Comparison of ENCODE assay signal across 13 mouse cellular contexts in genomic region chr10:117790421-117791170, GRCm38 (mm10). TPM values are rescaled to one million over a fixed set of nuclear protein-coding genes. Genes with fewer than 3 reads are reported as not detected.
DNase-seq lines count a peak whose midpoint lies in the region; ATAC-seq and TF ChIP-seq lines count a peak whose summit lies in the region.
"Had no signal": no experiment of that assay in that cellular context is flagged by ENCODE, and none has a peak within 500 bp of the region (broad histone marks: within the 10 kb centered on the region; RNA-seq: fewer than 3 reads in every experiment).

No protein-coding gene starts in this region.

- H3K4me1 ChIP-seq in heart, embryonic 11.5 days (ENCODE audit: control insufficient read depth, insufficient read depth, low read length): peaks cover 12% of the 10 kb centered on the region
- no peaks in the 10 kb centered on the region for H3K4me1 ChIP-seq in heart, adult 2 months (ENCODE audit: control insufficient read depth, insufficient read depth, low read length)
- peaks cover 18% of the 10 kb centered on the region for H3K4me1 ChIP-seq in lung, embryonic 15.5 days
- peaks cover 30% of the 10 kb centered on the region for H3K4me1 ChIP-seq in liver, embryonic 13.5 days (replicated peaks)
- peaks cover 7% of the 10 kb centered on the region for H3K4me1 ChIP-seq in thymus, adult 2 months (replicated peaks; ENCODE audit: control insufficient read depth, insufficient read depth, low read length)

- no peak overlapping the region; the same call in 1 of the 2 replicates for H3K9ac ChIP-seq in heart, embryonic 11.5 days (ENCODE audit: low read depth, low read length)
- H3K9ac ChIP-seq in heart, adult 2 months (ENCODE audit: low read depth, low read length): no peak overlapping the region
- no peak overlapping the region for H3K9ac ChIP-seq in lung, embryonic 15.5 days
- H3K9ac ChIP-seq in liver, embryonic 13.5 days: peak overlapping the region; percentile 87; the same call in 1 of the 2 replicates

- 91% methylated on average over 17 of the region's 17 CpGs for WGBS in heart, embryonic 11.5 days (ENCODE audit: insufficient replicate concordance)
- WGBS in heart, adult 2 months: 91% methylated on average over 17 of the region's 17 CpGs
- WGBS in lung, embryonic 15.5 days: 91% methylated on average over 17 of the region's 17 CpGs
- WGBS in liver, embryonic 13.5 days (ENCODE audit: insufficient replicate concordance): 88% methylated on average over 17 of the region's 17 CpGs
- 96% methylated on average over 17 of the region's 17 CpGs for WGBS in thymus, adult 2 months

- H3K27me3 ChIP-seq in heart, embryonic 11.5 days (ENCODE audit: control insufficient read depth, insufficient read depth, low read length): no peaks in the 10 kb centered on the region
- H3K27me3 ChIP-seq in heart, adult 2 months (ENCODE audit: control insufficient read depth, insufficient read depth, low read length): no peaks in the 10 kb centered on the region
- H3K27me3 ChIP-seq in lung, embryonic 15.5 days: no peaks in the 10 kb centered on the region
- H3K27me3 ChIP-seq in liver, embryonic 13.5 days: no peaks in the 10 kb centered on the region
- no peaks in the 10 kb centered on the region for H3K27me3 ChIP-seq in thymus, adult 2 months (ENCODE audit: control insufficient read depth, insufficient read depth, low read length)
- H3K27me3 ChIP-seq: Patski had no signal

- TF ChIP-seq EP300 in heart, adult 2 months (IDR thresholded peaks at IDR 0.05; ENCODE audit: insufficient read depth, low read depth, low read length): no peak

- no peaks in the 10 kb centered on the region for H3K9me3 ChIP-seq in heart, embryonic 11.5 days (replicated peaks; ENCODE audit: control insufficient read depth, low read length)
- H3K9me3 ChIP-seq in lung, embryonic 15.5 days: no peaks in the 10 kb centered on the region
- no peaks in the 10 kb centered on the region for H3K9me3 ChIP-seq in liver, embryonic 13.5 days (replicated peaks)

- peaks cover 11% of the 10 kb centered on the region for H3K36me3 ChIP-seq in heart, embryonic 11.5 days (ENCODE audit: control insufficient read depth, insufficient read depth, low read length)
- H3K36me3 ChIP-seq in heart, adult 2 months (ENCODE audit: control insufficient read depth, insufficient read depth, low read length): no peaks in the 10 kb centered on the region
- H3K36me3 ChIP-seq in lung, embryonic 15.5 days: peaks cover 24% of the 10 kb centered on the region
- H3K36me3 ChIP-seq in liver, embryonic 13.5 days: peaks cover 43% of the 10 kb centered on the region
- H3K36me3 ChIP-seq in thymus, adult 2 months (ENCODE audit: control insufficient read depth, insufficient read depth, low read length): peaks cover 18% of the 10 kb centered on the region

- peaks cover 2% of the 10 kb centered on the region for H3K79me2 ChIP-seq in heart, adult 2 months (replicated peaks; ENCODE audit: control insufficient read depth, insufficient read depth, low read length)

- no peak for DNase-seq in heart, adult 2 months
- no peak for DNase-seq in lung, adult 18-20 months
- peak; percentile 95 for DNase-seq in adipocyte (ENCODE audit: low spot score)
- DNase-seq in liver, embryonic 13.5 days: no peak
- DNase-seq in thymus, adult 2 months: no peak
- no peak for DNase-seq in urinary bladder, adult 2 months (ENCODE audit: low spot score)
- DNase-seq: cerebellum, adult 9-10 months; kidney, postnatal 10 days; layer of hippocampus, adult 9-11 months had no signal

- no peak for TF ChIP-seq CTCF in heart, adult 2 months (IDR thresholded peaks at IDR 0.05)
- TF ChIP-seq CTCF in thymus, adult 2 months (IDR thresholded peaks at IDR 0.05; ENCODE audit: borderline replicate concordance, control insufficient read depth, extremely low read depth, insufficient read depth, low read length, poor library complexity): no peak

- intact Hi-C loops in heart, adult 2 months (cut with DNase I): loop anchor here (1.0 kb wide), 1 partner anchor 44 kb away; the partner anchor contains the start of gene Slc35e3

- no peak for TF ChIP-seq POLR2A in heart, adult 2 months (IDR thresholded peaks at IDR 0.05; ENCODE audit: insufficient read depth, low read depth, low read length)
- no peak for TF ChIP-seq POLR2A in thymus, adult 2 months (IDR thresholded peaks at IDR 0.05; ENCODE audit: control insufficient read depth, extremely low read depth, insufficient read depth, low read length, poor library complexity)

- ATAC-seq in heart, embryonic 11.5 days (replicated peaks; ENCODE audit: insufficient number of reproducible peaks, low FRiP score, low TSS enrichment): no peak
- no peak for ATAC-seq in lung, embryonic 15.5 days (ENCODE audit: borderline replicate concordance, extremely low read depth, low FRiP score, low TSS enrichment)
- ATAC-seq in liver, embryonic 13.5 days (ENCODE audit: low read depth): no peak
- ATAC-seq: CD4-positive, CD25-positive, alpha-beta regulatory T cell, adult 4 months; Patski had no signal

- no peak overlapping the region for H3K27ac ChIP-seq in heart, embryonic 11.5 days (ENCODE audit: low read depth, low read length)
- H3K27ac ChIP-seq in heart, adult 2 months: no peak overlapping the region
- no peak overlapping the region for H3K27ac ChIP-seq in lung, embryonic 15.5 days
- H3K27ac ChIP-seq in liver, embryonic 13.5 days: no peak overlapping the region
- no peak overlapping the region for H3K27ac ChIP-seq in thymus, adult 2 months (ENCODE audit: control insufficient read depth, insufficient read depth, low read length)

- no peak overlapping the region; the same call in 1 of the 2 replicates for H3K4me3 ChIP-seq in heart, embryonic 11.5 days (ENCODE audit: low read depth, low read length)
- no peak overlapping the region for H3K4me3 ChIP-seq in heart, adult 2 months
- peak overlapping the region; percentile 99; the same call in 1 of the 2 replicates for H3K4me3 ChIP-seq in lung, embryonic 15.5 days
- H3K4me3 ChIP-seq in liver, embryonic 13.5 days (replicated peaks): peak overlapping the region; percentile 86
- no peak overlapping the region for H3K4me3 ChIP-seq in thymus, adult 2 months (ENCODE audit: control insufficient read depth, insufficient read depth, low read length)

- peak overlapping the region; percentile 87; the same call in 1 of the 2 replicates for H3K4me2 ChIP-seq in heart, embryonic 11.5 days
- H3K4me2 ChIP-seq in lung, embryonic 15.5 days: peak overlapping the region; percentile 73
- peak overlapping the region; percentile 75 for H3K4me2 ChIP-seq in liver, embryonic 13.5 days

RNA-seq across cellular contexts. Expression of gene Nup107, which starts 1.9 kb away (rescaled TPM):
- 56.3 and 68.9 TPM in 2 replicates for polyA plus RNA-seq in heart, embryonic 11.5 days (2014; fragmentation: Nextera tagmentation; extraction: Ambion mirVana)
- total RNA-seq in heart, adult 2 months (2021): 1 to 10 TPM; 7.0 to 8.6 TPM
- 4.9 and 6.7 TPM in 2 replicates for polyA plus RNA-seq in heart, adult 2 months (2012; rRNA removed)
- 74.7 and 75.8 TPM in 2 replicates for polyA plus RNA-seq in lung, embryonic 15.5 days (2015; fragmentation: Nextera tagmentation; extraction: Ambion mirVana)
- 54.8 and 67.3 TPM in 2 replicates for polyA plus RNA-seq in liver, embryonic 13.5 days (2015; fragmentation: Nextera tagmentation; extraction: Ambion mirVana)
- polyA plus RNA-seq in thymus, adult 2 months (2012; rRNA removed): 21.4 and 26.1 TPM in 2 replicates
- 14.1 and 17.5 TPM in 2 replicates for polyA plus RNA-seq in urinary bladder, adult 2 months (2012; rRNA removed)

RNA-seq across cellular contexts. Expression of gene Slc35e3, which starts 44.4 kb away (rescaled TPM):
- polyA plus RNA-seq in heart, embryonic 11.5 days (2014; fragmentation: Nextera tagmentation; extraction: Ambion mirVana): 6.9 and 9.4 TPM in 2 replicates
- total RNA-seq in heart, adult 2 months (2021): 1 to 10 TPM; 7.4 to 8.0 TPM
- polyA plus RNA-seq in heart, adult 2 months (2012; rRNA removed): 5.7 and 9.2 TPM in 2 replicates
- 17.5 and 18.5 TPM in 2 replicates for polyA plus RNA-seq in lung, embryonic 15.5 days (2015; fragmentation: Nextera tagmentation; extraction: Ambion mirVana)
- 2.7 and 3.2 TPM in 2 replicates for polyA plus RNA-seq in liver, embryonic 13.5 days (2015; fragmentation: Nextera tagmentation; extraction: Ambion mirVana)
- polyA plus RNA-seq in thymus, adult 2 months (2012; rRNA removed): 13.8 and 19.1 TPM in 2 replicates
- polyA plus RNA-seq in urinary bladder, adult 2 months (2012; rRNA removed): 12.1 and 12.4 TPM in 2 replicates

RNA-seq across cellular contexts. Expression of gene Rap1b, which starts 55.2 kb away (rescaled TPM):
- 137 and 155 TPM in 2 replicates for polyA plus RNA-seq in heart, embryonic 11.5 days (2014; fragmentation: Nextera tagmentation; extraction: Ambion mirVana)
- total RNA-seq in heart, adult 2 months (2021): 10 to 100 TPM; 48.0 to 53.4 TPM
- 23.4 and 47.4 TPM in 2 replicates for polyA plus RNA-seq in heart, adult 2 months (2012; rRNA removed)
- polyA plus RNA-seq in lung, embryonic 15.5 days (2015; fragmentation: Nextera tagmentation; extraction: Ambion mirVana): 212 and 219 TPM in 2 replicates
- 132 and 152 TPM in 2 replicates for polyA plus RNA-seq in liver, embryonic 13.5 days (2015; fragmentation: Nextera tagmentation; extraction: Ambion mirVana)
- polyA plus RNA-seq in thymus, adult 2 months (2012; rRNA removed): 59.8 and 60.9 TPM in 2 replicates
- 114 TPM in 2 replicates for polyA plus RNA-seq in urinary bladder, adult 2 months (2012; rRNA removed)

Comparison
In these comparisons a context has a peak if more than half of its experiments do, and no peak if none do; other contexts are left out.
1. H3K4me3 ChIP-seq: peak in lung, embryonic 15.5 days (single experiment) and liver, embryonic 13.5 days (single experiment); none in heart, embryonic 11.5 days (single experiment), heart, adult 2 months (single experiment) and thymus, adult 2 months (single experiment).
2. Peak in every context shown above with its lines, with median percentiles within 50 percentile points of each other: H3K4me2 ChIP-seq.